ENCODE assay signal across 8 mouse cellular contexts in genomic region chr3:51358660-51359557, GRCm38 (mm10). TPM values are rescaled to one million over a fixed set of nuclear protein-coding genes. Genes with fewer than 3 reads are reported as not detected.
DNase-seq lines count a peak whose midpoint lies in the region; ATAC-seq lines count a peak whose summit lies in the region.

No protein-coding gene starts in this region.

- peak overlapping the region; percentile 77 for H3K4me2 ChIP-seq in embryonic facial prominence, embryonic 12.5 days (replicated peaks)
- H3K4me2 ChIP-seq in midbrain, embryonic 16.5 days (ENCODE audit: low read length) = peak overlapping the region; percentile 76

- H3K4me1 ChIP-seq in embryonic facial prominence, embryonic 12.5 days = no peaks in the 10 kb centered on the region
- peaks cover 3% of the 10 kb centered on the region; the same call in 1 of the 2 replicates for H3K4me1 ChIP-seq in midbrain, embryonic 16.5 days (ENCODE audit: control insufficient read depth, insufficient read depth, low read length)

- H3K4me3 ChIP-seq in embryonic facial prominence, embryonic 12.5 days = peak overlapping the region; percentile 68
- H3K4me3 ChIP-seq in midbrain, embryonic 16.5 days (ENCODE audit: low read depth, low read length) = peak overlapping the region; percentile 46

- WGBS in embryonic facial prominence, embryonic 12.5 days = under 1% methylated on average over 50 of the region's 50 CpGs
- WGBS in midbrain, embryonic 16.5 days = 1% methylated on average over 50 of the region's 50 CpGs

- H3K9me3 ChIP-seq in embryonic facial prominence, embryonic 12.5 days = no peaks in the 10 kb centered on the region
- no peaks in the 10 kb centered on the region for H3K9me3 ChIP-seq in midbrain, embryonic 16.5 days (replicated peaks; ENCODE audit: control insufficient read depth, low read length, poor library complexity, severe bottlenecking)

- DNase-seq in 3T3-L1 (ENCODE audit: low read depth, low spot score) (peak; percentile 97), liver (peak; percentile 90)
- DNase-seq in adrenal gland, adult (ENCODE audit: inconsistent age in 2 of 2, low spot score in 1 of 2) = peak; percentile 82 to 96
- peak; percentile 68 to 81 for DNase-seq in heart, adult 18-20 months
- DNase-seq in kidney, adult 11 months = peak; percentile 33
- peak; percentile 81 to 84 for DNase-seq in spleen, postnatal 36 days (ENCODE audit: low spot score in 2 of 2)

- peak overlapping the region; percentile 55 for H3K9ac ChIP-seq in embryonic facial prominence, embryonic 12.5 days
- H3K9ac ChIP-seq in midbrain, embryonic 16.5 days (ENCODE audit: low read depth, low read length) = peak overlapping the region; percentile 60

- H3K36me3 ChIP-seq in embryonic facial prominence, embryonic 12.5 days = no peaks in the 10 kb centered on the region
- H3K36me3 ChIP-seq in midbrain, embryonic 16.5 days (ENCODE audit: control insufficient read depth, insufficient read depth, low read length) = no peaks in the 10 kb centered on the region

- peak; percentile 53; the same call in 1 of the 2 replicates for ATAC-seq in embryonic facial prominence, embryonic 12.5 days (ENCODE audit: insufficient number of reproducible peaks, insufficient read depth, low FRiP score, low TSS enrichment)
- peak; percentile 63 for ATAC-seq in midbrain, embryonic 16.5 days

- 0 out of 2 replicates have a peak, but pooled peaks cover 3% of the 10 kb centered on the region for H3K27me3 ChIP-seq in embryonic facial prominence, embryonic 12.5 days
- peaks cover 19% of the 10 kb centered on the region for H3K27me3 ChIP-seq in midbrain, embryonic 16.5 days (ENCODE audit: control insufficient read depth, insufficient read depth, low read depth, low read length)

- peak overlapping the region; percentile 32; the same call in 1 of the 2 replicates for H3K27ac ChIP-seq in embryonic facial prominence, embryonic 12.5 days
- H3K27ac ChIP-seq in midbrain, embryonic 16.5 days (ENCODE audit: low read length) = no peak overlapping the region

RNA-seq across cellular contexts. Expression of gene Elf2, which starts 18.4 kb away (rescaled TPM):
- 48.2 and 54.8 TPM in 2 replicates for polyA plus RNA-seq in embryonic facial prominence, embryonic 12.5 days (2016; fragmentation: Nextera tagmentation; extraction: Ambion mirVana)
- total RNA-seq in heart, adult 18-20 months (2021) = 10 to 100 TPM; 54.7 to 57.0 TPM
- polyA plus RNA-seq in midbrain, embryonic 16.5 days (2015; fragmentation: Nextera tagmentation; extraction: Ambion mirVana) = 27.1 and 27.7 TPM in 2 replicates

RNA-seq across cellular contexts. Expression of gene Mgarp, which starts 37.6 kb away (rescaled TPM):
- 8.6 and 12.6 TPM in 2 replicates for polyA plus RNA-seq in embryonic facial prominence, embryonic 12.5 days (2016; fragmentation: Nextera tagmentation; extraction: Ambion mirVana)
- total RNA-seq in heart, adult 18-20 months (2021) = under 1 TPM; 0.31 to 0.35 TPM
- polyA plus RNA-seq in midbrain, embryonic 16.5 days (2015; fragmentation: Nextera tagmentation; extraction: Ambion mirVana) = 0.39 and 0.82 TPM in 2 replicates

RNA-seq across cellular contexts. Expression of gene Ndufc1, which starts 49.9 kb away (rescaled TPM):
- polyA plus RNA-seq in embryonic facial prominence, embryonic 12.5 days (2016; fragmentation: Nextera tagmentation; extraction: Ambion mirVana) = 685 and 686 TPM in 2 replicates
- 1,000 to 10,000 TPM; 1,753 to 1,760 TPM for total RNA-seq in heart, adult 18-20 months (2021)
- 680 and 706 TPM in 2 replicates for polyA plus RNA-seq in midbrain, embryonic 16.5 days (2015; fragmentation: Nextera tagmentation; extraction: Ambion mirVana)

RNA-seq across cellular contexts. Expression of gene Naa15, which starts 56.0 kb away (rescaled TPM):
- polyA plus RNA-seq in embryonic facial prominence, embryonic 12.5 days (2016; fragmentation: Nextera tagmentation; extraction: Ambion mirVana) = 58.0 and 65.4 TPM in 2 replicates
- 10 to 100 TPM; 54.8 TPM for total RNA-seq in heart, adult 18-20 months (2021)
- 38.2 and 41.3 TPM in 2 replicates for polyA plus RNA-seq in midbrain, embryonic 16.5 days (2015; fragmentation: Nextera tagmentation; extraction: Ambion mirVana)

Comparison
In these comparisons a context has a peak if more than half of its experiments do, and no peak if none do; other contexts are left out.
1. DNase-seq: peak in every context shown above with its lines; median percentile 97 in 3T3-L1; 90 in liver; 89 in adrenal gland, adult; 82 in spleen, postnatal 36 days; 74 in heart, adult 18-20 months; 33 in kidney, adult 11 months.